Mouse (Mus musculus): ENCODE results near the gene Sh3bp2.

The Sh3bp2 gene

DNA sequence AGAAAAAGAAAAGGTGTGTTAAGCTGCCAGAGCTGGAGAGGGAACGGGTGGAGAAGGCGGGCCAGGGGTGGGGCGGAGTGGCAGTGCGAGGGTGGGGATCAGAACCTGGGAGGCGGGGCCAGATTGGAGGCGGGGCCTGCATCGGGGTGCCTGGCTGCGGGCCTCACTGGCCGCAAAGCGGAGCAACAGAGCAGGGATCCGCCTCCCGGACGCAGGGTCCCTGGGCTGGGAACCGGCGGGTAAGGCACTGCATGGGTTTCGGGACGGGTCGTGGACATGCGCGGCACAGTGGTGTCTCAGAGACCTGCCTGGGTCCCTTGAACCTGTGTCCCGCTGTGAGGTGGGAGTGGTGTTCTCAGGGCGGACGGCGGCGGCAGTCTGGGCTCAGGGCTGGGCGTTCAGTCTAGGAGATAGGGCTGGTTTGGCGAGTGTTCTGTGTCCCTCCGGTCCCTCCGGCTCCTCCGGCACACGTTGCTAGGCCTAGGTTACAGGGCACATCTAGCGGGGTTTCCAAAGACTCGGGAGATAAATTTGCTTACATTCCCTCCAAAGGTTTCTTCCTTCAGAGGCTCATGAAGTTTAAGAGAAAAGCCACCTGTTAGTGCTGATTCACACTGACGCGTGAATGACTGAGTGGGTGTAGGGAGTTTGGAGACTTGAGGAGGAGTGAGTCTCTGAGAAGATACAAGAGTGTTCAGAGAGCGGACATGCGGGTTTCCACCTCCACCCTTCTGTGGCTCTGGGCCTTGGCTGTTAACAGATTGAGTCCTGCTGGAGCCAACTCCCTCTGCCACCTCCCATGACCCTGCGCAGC is at the start of gene Sh3bp2:
Gene Sh3bp2, plus strand, starts transcription at position 176 of the 814 bp plus-strand sequence.
- DNase-seq (ENCODE audit: low spot score) = peak; percentile 97

DNA sequence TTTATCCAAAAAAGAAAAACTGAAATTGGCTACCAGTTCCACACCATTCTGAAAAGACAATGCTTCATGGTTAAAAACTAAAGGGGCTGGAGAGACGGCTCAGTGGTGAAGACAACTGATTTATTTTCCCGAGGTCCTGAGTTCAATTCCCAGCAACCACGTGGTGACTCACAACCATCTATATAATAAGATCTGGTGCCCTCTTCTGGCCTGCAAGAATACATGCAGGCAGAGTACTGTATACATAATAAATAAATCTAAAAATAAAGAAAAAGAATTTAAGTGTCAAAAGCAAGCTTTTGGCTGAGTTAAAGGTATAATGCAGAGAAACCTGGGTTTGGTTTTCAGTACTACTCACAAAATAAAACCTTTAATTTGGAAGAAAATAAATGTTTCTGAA is 44.7 kb upstream of the Sh3bp2 start:
- DNase-seq (ENCODE audit: low spot score) = no peak

DNA sequence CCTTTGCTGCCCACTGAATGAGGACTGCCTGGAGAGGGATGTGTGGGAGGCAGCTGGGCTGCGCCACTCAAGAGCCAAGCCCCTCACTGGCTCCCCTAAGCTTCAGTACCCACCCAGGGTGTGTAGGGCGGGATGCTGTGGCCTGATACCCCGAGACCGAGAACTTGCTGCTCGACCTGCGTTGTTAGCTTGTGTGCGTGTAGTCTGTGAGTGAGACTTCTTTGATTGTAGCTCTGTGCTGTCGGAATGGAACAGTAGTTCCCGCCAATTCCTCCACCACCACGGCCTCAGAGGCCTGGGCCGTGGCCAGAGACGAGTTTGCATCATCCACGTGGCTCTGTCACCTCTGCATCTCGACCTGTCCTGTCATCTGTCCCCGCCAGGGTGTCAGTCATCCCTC is 39.9 kb upstream of the Sh3bp2 start:
- DNase-seq (ENCODE audit: low spot score) = no peak

DNA sequence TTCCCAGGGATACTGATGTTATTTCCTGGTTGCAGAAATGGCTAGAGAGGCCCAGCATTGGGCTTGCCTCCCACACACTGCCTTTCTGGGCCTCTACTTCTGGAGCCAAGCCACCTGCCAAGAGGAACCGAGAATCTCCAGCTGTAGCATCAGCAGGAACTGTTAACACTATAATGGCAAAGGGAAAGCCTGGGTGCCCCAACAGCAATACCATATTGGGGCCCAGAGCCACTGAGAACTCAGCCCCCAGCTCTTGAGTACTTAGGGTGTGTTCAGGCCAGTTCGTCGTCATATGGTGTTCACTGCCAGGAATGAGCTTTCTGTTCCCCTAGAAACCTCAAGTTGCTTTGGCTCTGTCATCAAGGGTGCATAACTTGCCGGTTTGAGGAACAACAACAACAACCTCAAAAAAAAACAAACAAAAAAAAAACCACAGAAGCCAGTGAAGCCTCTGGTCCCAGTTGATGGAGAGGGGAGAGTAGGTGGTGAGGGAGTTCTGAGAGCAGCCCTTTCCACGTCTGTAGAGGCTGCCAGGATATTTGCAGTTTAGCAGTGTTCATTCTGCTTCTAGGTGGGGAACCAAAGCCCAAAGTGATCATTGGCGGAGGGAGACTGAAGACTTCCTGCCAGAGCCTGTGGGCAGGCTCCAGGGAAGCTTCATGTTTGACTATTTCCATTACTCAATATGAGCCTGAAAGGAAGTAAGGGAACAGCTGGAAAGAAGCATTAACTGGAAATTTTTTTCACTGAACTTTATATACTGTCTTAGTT is 38.1 kb upstream of the Sh3bp2 start:
- no peak for DNase-seq (ENCODE audit: low spot score)

DNA sequence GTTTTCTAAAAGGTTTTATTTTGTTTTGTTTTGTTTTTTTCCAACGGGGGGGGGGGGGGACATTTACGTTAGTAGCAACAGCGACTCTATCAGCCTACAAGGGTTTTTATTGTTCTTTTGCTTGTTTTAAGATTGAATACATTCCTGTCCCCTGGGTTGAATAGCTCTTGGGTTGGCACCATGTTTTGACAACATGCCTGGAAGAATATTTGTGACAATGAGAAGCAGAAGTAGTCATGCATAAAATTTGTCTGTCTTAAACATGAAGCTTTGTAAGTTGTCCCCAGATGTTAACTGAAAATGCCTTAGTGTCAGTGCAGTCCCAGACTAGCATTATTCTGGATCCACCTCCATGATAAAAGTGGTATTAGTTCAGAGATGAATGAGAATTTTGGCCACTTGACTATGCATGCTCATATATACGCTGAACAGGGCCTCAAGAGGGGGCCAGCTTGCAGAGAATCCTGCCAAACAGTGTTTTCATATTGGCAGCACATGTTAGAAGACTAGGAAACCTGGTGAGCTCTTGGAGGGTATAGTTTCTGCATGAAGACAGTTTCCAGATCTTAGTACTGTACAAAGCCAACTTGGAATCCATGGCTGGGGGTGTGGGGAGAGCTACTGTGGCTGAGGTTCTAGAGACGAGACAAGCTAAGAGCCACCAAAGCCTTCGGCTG is 36.8 kb upstream of the Sh3bp2 start:
- DNase-seq (ENCODE audit: low spot score) = no peak

DNA sequence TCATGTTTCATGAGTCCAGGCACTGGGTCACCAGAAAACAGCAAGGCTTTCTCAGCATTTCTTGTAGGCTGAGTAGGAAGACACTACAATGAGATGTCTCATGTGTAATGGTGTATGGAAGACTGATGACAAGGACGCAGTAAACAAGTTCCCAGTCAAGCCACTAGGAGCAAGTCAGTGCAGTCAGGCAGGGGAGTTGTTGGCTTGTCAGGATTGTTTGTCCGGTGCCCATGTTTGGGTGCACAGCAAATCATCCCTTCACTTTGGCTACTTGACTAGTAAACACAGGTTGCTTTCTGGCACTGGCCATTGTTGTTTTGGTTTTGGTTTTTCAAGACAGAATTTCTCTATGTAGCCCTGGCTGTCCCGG is 36.2 kb upstream of the Sh3bp2 start:
- DNase-seq (ENCODE audit: low spot score) = no peak

DNA sequence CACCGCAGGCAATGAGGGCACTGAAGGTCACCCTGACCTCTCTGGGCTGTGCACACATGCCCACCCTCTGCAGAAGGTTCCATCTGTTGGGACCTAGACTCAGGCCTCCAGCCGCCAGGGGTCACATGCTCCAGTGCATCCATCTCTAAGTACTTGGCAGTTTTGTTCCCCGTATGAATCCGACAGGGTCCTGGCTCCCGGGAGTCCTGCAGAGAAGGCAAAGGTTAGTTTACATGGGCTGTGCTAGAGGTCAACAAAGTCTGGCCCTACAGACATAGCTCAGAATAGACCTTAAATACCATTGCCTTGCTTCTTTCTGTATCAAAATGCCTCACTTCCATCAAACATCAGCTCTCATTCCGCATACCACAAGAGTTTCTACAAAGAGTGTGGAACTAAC is 28.9 kb upstream of the Sh3bp2 start:
- DNase-seq (ENCODE audit: low spot score) = no peak

DNA sequence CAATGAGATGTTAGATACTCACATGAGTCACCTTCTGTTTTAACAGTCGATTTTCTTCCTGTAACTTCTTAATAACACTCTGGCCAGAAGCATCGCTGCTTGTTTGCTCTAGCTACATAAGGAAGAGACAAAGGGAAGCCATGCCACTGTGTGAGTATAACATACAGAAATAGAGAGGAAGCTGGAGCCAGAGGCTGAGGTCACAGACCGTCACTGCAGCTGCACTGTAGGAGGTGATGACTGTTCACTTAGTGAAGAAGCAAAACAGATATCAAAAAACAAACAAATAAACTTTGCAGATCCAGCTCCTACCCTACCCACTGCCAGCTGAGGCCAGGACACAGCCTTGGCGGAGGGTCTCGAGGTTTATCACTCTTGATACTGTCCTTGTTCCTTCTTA is 24.8 kb upstream of the Sh3bp2 start:
- no peak for DNase-seq (ENCODE audit: low spot score)

DNA sequence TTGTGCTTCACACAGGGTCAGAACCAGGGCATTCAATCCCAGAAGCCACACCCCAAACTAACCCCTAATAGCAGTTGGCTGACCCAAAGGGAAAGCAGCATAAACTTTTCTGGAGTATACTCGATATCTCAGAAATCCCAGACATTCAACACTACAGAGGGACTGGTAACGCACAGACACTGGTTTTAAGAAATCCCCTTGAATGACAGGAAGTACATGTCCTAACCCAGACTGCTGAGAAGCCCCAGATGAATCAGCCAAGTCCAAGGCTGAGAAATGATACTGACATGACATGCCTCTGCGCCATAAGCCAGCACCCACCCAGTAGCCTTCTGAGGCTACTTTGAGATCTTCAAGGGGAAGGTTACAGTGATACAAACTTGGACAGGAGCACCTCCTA is 24.1 kb upstream of the Sh3bp2 start:
- DNase-seq (ENCODE audit: low spot score) = no peak

DNA sequence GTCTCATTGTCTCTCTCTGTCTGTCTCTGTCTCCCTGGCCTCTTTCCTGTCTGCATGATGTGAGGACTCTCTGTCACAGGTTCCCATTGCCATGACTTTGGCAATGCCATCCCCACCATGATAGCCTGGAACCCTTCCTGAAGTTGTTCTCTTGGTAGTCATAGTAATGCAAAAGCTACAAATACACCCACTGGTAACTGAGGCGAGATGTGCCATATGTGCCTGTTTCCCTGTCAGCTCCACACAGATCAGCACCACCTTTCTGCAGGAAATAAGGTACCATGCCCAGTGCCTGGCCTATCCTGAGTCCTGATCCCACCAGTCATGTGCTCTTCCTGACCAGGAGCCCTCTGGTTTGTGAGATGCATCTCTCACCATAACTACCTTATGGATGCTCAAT is 23.2 kb upstream of the Sh3bp2 start:
- no peak for DNase-seq (ENCODE audit: low spot score)

DNA sequence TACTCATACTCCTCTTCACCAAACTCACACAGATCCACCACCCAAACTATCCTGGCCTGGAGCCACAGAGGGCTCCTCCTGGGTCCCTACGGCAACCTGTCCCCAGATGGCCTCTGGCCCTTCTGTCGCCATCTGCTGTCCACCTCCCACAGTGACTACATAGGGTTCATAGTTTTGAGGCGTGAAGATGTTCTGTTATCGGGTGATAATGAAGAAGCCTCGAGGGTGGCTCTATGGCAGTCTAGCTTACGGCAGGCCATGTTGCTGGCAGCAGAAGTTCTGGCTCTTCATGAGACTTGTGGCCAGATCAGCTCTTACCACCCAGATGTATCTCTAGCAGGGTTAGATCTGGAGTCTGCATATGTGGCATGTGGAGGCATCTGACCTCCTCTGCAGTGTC is 22.8 kb upstream of the Sh3bp2 start:
- DNase-seq (ENCODE audit: low spot score) = no peak

DNA sequence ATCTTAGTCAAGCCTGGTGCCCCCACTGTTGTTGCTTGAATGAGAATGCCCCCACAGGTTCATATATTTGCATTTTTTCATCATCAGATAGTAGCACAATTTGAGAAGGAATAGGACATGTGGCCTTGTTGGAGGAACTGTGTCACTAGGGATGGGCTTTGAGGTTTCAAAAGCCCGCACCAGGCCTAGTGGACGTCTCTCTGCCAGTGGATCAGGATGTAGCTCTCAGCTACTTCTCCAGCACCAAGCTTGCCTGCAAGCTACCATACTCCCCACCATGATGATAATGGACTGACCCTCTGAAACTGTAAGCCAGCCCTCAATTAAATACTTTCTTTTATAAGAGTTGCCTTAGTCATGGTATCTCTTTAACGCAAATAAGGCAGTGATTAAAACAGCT is 13.2 kb upstream of the Sh3bp2 start:
- DNase-seq (ENCODE audit: low spot score) = no peak

DNA sequence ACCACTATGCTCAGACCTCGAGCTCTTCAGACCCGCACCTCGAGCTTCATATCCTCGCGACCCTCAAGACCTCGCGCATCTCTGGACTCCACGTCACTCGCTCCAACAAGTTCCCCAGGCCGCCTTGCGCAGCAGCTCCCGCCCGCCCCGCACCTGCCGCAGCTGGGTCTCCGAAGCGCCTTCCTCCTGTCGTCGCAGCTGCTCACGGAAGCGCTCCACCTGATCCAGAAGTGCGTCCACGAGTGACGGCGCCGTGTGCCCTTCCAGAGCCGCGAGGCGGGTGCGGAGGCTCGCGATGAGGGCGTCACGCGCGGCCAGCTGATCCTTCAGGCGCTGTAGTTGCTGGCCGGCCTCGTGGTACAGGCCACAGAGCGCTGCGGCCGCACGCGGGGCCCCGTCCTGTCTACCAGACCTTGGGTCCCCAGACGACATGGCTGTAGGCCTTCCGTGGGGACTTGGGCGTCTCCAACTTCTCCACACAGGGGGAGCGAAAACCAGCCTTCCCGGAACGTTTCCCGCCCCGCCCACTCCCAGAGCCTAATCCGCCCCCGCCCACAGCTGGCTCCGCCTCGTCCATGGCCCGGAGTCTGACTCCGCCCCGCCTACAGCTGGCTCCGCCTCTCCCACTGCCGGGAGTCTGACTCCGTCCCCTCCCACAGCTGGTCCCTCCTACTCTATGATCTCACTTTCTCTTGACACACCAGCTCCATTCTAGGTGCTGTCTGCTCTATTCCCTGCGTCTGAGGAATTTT is 12.0 kb upstream of the Sh3bp2 start, which contains the start of gene Tnip2:
Gene Tnip2, minus strand, starts transcription at position 526 of the 752 bp plus-strand sequence.
- DNase-seq (ENCODE audit: low spot score) = peak; percentile 96

DNA sequence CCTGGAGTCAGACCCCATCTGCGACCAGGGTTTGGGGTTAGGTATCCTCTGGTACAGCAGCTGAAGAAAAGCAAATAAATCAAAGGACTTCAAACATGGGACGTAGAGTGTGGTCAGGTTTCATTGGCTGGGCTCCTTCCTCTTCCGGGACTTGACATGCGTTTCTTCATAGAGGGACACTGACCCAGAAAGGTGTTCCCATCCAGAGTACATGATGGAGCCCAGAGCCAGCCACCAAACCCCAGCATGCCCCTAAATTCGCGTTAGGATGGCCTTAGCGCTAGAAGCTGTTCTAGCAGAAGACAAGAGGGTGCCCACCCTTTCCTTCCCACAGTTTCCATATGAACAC is 11.4 kb upstream of the Sh3bp2 start:
- no peak for DNase-seq (ENCODE audit: low spot score)

DNA sequence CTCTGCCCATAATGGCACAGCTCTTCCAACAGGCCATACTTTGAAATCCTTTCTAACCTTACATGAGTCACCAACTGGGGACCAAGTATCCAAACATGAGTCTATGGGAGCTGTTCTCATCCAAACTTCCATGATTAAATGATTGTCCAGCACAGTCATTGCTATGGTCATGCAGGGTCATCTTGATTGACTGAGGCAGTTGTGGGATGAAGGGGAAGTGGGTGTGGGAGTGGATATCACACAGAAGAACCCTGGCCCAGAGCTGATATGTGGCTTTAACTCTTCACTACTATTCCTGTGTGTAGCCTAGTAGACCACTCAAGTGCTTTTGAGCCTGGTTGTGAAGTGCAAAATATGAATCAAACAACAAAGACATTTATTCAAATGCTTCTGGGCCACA is 10.5 kb upstream of the Sh3bp2 start:
- DNase-seq (ENCODE audit: low spot score) = no peak

DNA sequence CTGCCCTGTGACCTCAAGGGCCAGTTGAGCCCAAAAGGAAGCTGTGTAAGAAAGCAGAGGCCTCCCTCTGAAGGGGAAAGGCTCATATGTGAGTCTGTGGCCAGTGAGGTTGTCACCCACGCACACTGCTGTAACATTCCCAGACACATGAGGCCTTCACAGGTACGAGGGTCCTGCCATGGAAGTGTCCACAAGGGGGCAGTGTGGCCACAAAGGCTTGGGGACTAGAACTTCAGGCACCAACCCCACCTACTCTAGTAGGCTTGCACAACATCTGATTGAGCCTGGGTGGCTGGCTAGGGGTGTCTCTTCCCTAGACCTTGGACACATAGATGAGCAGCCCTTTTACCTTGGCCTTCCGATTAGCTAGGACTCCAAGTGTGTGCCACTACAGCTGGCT is 7.7 kb upstream of the Sh3bp2 start:
- peak; percentile 71 for DNase-seq (ENCODE audit: low spot score)

DNA sequence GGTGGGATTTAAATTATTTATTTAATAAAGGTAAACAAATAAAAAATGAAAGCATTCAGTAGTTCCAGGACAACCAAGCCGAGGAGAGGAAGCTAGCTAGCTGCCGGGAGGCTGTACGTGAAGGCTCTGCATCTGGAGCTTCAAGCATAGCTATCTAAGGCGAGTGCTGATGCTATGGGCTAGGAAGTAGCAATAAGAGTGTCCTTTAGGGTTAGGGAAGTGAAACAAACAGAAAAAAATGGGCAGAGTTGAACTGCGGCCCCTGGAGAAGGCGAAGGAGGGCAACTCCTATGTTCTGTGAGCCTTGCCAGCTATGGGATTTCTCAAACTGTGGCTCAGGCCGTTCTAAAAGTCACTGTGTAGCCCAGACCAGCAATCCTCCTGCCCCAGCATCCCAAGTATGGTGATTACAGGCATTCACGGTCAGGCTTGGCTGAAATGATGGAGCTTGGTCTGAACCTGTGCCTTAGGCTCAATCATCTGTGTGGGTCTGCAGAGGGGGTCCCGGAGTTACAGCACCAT is 6.2 kb upstream of the Sh3bp2 start:
- no peak for DNase-seq (ENCODE audit: low spot score)

DNA sequence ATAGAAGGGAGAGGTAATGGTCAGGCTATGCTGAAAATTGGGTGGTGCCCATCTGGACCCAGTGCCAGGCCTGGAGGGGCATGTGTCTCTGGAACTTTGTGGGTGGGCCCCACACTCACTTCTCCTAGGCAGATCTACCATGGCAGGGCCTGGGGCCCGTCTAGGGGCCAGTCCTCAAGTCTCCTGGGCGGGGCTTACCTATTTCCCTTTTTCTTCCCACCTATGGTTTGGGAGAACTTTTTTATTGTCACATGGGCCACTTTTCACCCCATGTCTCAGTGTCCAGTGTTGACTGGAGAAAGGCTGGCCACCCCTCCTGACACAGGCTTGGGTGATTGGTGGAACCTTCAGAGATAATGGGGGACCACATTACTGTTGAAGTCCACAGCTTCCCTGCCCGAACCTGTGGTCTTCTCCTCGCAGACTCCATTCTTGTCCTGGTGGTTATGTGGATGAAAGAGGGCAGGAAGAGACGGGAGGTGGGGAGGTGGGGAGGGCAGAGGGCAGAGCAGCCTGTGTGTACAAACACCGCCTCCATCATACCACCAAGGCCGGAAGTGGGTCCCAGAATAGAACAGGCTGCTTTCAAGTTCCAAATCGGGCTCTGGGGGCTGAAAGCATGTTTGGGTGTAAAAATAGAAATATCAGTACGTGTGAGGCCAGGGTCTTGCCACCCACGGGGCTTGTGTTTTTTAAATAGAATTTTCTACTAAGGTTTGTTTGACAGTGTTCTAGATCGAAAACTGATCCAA is 5.0 kb upstream of the Sh3bp2 start:
- DNase-seq (ENCODE audit: low spot score) = no peak

DNA sequence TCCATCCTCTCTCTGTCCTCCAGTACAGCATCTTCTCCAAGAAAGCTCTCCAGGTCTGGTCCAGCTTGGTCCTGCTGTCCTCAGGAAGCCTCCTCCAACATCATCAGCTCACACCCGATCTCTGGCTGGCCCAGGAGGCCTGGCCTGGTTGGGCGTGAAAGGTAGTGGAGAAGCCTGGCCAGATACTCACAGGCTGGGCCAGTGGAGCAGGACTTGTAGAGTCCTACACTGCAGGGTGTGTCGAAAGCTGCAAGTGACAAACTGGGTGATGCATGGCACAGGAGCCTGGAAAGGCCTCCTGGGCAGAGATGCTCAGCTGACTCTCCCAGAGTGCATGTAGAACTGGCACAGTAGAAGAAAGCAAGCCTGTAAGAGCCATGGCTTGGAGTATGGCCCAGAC is 4.3 kb upstream of the Sh3bp2 start:
- no peak for DNase-seq (ENCODE audit: low spot score)

DNA sequence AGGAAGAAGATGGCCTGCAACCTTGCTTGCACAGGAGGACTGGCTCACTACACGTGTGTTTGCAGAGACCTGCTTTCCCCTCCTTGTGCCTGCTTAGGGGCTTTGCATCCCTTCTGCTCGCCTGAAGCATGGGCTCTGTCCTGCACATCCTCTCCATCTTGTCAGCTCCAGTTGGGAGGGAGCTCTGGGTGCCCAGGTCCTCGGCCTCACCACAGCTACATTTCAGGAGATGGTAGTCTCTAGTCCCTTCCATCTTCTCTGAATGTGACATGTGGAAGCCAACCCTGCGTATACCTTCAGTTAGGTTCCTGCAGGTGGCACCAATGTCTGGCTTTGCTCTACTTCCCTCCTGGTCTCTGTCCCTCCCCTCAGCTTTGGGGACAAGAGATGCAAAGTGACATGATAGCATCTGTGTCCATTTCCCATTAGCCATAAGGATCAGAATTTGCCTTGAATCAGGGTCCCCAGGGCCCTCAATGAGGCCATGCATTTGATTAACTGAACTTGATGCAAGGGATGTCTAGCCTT is 1.6 kb upstream of the Sh3bp2 start:
- no peak for DNase-seq (ENCODE audit: low spot score)

DNA sequence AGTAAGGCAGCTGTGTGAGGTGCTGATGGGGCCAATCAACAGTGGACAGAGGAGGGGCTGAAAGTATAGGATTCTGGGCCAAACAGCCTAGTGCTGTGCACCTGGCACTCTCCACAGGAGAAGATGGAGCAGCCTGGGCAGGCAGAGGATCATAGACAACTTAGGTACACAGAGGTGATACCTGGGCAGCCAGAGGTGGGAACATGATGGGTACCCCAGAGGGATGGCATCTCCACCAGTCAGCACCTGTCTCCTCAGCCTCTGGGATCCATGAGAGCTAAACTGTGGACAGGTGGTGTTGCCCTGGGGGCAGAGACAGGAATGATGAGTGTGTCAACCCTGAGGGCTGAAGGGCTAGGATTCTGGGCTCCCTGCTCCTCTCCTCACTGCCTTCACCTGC is 1.1 kb upstream of the Sh3bp2 start:
- DNase-seq (ENCODE audit: low spot score) = no peak
